Mouse (Mus musculus): ENCODE measurements at regions not wholly inside any gene's neighbourhood (a gene's known extent, or its start where the extent isn't known, plus 50 kb on each side); places are given as distances from the start of the nearest gene placed in this dataset.

- Histone ChIP-seq H3K9me3 (ENCODE audit: control insufficient read depth, low read length) (no peaks in the 10 kb centered on the region), H3K4me1 (ENCODE audit: control insufficient read depth, insufficient read depth, low read length) (peaks cover 15% of the 10 kb centered on the region; the same call in 1 of the 2 replicates), H3K27ac (replicated peaks; ENCODE audit: low read depth, low read length) (no peak overlapping the region), H3K4me3 (replicated peaks; ENCODE audit: low read length) (no peak overlapping the region), H3K4me2 (replicated peaks; ENCODE audit: low read depth, low read length, severe bottlenecking) (no peak overlapping the region), H3K9ac (ENCODE audit: low read depth, low read length, severe bottlenecking) (no peak overlapping the region), H3K27me3 (ENCODE audit: control insufficient read depth, insufficient read depth, low read length) (no peaks in the 10 kb centered on the region), H3K36me3 (ENCODE audit: control insufficient read depth, insufficient read depth, low read length) (no peaks in the 10 kb centered on the region)
- TF ChIP-seq POLR2A (IDR thresholded peaks at IDR 0.05; ENCODE audit: borderline replicate concordance, extremely low read depth, insufficient read depth, insufficient read length): no peak
- 8% methylated on average over 1 of the region's 1 CpGs for WGBS
- ATAC-seq (ENCODE audit: low FRiP score, low read depth) (peak; percentile 72), DNase-seq (ENCODE audit: low spot score) (peak; percentile 76)
These were observed 134.4 kb downstream of the Hmg20a start for GRCm38 (mm10) chr9:56552766-56553165.

GRCm38 (mm10) chr9:56553626-56554025 is 135.2 kb downstream of the Hmg20a start:
- TF ChIP-seq POLR2A (IDR thresholded peaks at IDR 0.05; ENCODE audit: borderline replicate concordance, extremely low read depth, insufficient read depth, insufficient read length): no peak
- Histone ChIP-seq H3K27ac (replicated peaks; ENCODE audit: low read depth, low read length) (no peak overlapping the region), H3K9me3 (ENCODE audit: control insufficient read depth, low read length) (no peaks in the 10 kb centered on the region), H3K4me3 (replicated peaks; ENCODE audit: low read length) (no peak overlapping the region), H3K27me3 (ENCODE audit: control insufficient read depth, insufficient read depth, low read length) (no peaks in the 10 kb centered on the region), H3K4me1 (ENCODE audit: control insufficient read depth, insufficient read depth, low read length) (peaks cover 14% of the 10 kb centered on the region; the same call in 1 of the 2 replicates), H3K9ac (ENCODE audit: low read depth, low read length, severe bottlenecking) (no peak overlapping the region), H3K4me2 (replicated peaks; ENCODE audit: low read depth, low read length, severe bottlenecking) (0 out of 2 replicates have a peak overlapping the region, but pooled peaks have one; percentile 3), H3K36me3 (ENCODE audit: control insufficient read depth, insufficient read depth, low read length) (no peaks in the 10 kb centered on the region)
- 46% methylated on average over 13 of the region's 13 CpGs for WGBS
- ATAC-seq (ENCODE audit: low FRiP score, low read depth): no peak
- no peak for DNase-seq (ENCODE audit: low spot score)

DNA sequence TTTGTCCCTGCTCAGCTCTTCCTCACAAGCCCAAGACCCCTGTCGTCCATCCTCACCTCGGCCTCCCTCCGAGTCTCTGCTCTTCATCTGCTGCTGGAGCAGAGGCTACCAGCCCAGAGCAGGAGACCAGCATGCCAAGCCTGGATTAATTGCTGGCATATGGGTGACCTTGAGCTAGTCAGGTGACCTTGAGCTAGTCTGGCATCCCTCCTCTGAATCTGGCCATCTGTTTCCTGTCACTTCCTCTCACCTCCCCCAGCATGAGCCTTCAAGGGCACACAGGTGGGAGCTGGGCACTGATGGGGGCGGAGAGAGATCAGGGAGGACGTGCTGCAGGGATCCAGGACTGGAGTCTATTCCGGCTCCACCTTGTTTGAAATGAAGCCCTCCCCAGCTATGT is 135.7 kb downstream of the Hmg20a start:
- H3K4me2 ChIP-seq (replicated peaks; ENCODE audit: low read depth, low read length, severe bottlenecking): no peak overlapping the region
- H3K4me3 ChIP-seq (replicated peaks; ENCODE audit: low read length): no peak overlapping the region
- ATAC-seq (ENCODE audit: low FRiP score, low read depth): no peak
- no peaks in the 10 kb centered on the region for H3K27me3 ChIP-seq (ENCODE audit: control insufficient read depth, insufficient read depth, low read length)
- WGBS: 39% methylated on average over 6 of the region's 6 CpGs
- TF ChIP-seq POLR2A (IDR thresholded peaks at IDR 0.05; ENCODE audit: borderline replicate concordance, extremely low read depth, insufficient read depth, insufficient read length): no peak
- DNase-seq (ENCODE audit: low spot score): no peak
- no peak overlapping the region for H3K27ac ChIP-seq (replicated peaks; ENCODE audit: low read depth, low read length)
- peaks cover 14% of the 10 kb centered on the region; the same call in 1 of the 2 replicates for H3K4me1 ChIP-seq (ENCODE audit: control insufficient read depth, insufficient read depth, low read length)
- H3K9ac ChIP-seq (ENCODE audit: low read depth, low read length, severe bottlenecking): no peak overlapping the region
- H3K36me3 ChIP-seq (ENCODE audit: control insufficient read depth, insufficient read depth, low read length): no peaks in the 10 kb centered on the region
- H3K9me3 ChIP-seq (ENCODE audit: control insufficient read depth, low read length): no peaks in the 10 kb centered on the region

DNA sequence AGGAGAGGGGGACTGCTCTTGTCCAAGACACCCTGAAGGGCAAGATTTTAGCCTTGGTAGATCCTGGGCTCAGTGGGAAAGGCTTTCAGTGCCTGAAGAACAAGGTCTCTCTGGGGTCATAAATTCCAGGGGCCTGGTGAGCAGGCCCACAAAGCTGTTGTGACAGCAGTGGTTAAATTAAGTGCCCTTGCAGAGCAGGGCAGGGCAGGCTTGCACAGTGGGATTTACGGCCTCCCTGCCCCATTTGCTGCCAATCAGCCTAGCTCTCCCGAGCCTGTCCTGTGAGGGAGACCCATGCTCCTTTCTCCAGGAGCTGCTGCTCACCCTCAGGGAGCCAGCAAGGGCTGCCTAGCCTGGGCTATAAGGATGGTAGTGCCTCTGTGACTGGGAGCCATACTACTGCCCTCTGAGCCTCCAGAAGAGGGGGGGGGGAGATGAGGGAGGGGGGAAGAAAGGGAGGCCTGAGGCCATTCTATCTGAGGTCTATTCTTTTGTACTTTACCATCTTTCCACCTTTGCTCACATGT is 141.3 kb downstream of the Hmg20a start:
- ATAC-seq (ENCODE audit: low FRiP score, low read depth) (no peak), DNase-seq (ENCODE audit: low spot score) (no peak)
- Histone ChIP-seq H3K4me1 (ENCODE audit: control insufficient read depth, insufficient read depth, low read length) (no peaks in the 10 kb centered on the region), H3K36me3 (ENCODE audit: control insufficient read depth, insufficient read depth, low read length) (no peaks in the 10 kb centered on the region), H3K4me3 (replicated peaks; ENCODE audit: low read length) (no peak overlapping the region), H3K9ac (ENCODE audit: low read depth, low read length, severe bottlenecking) (no peak overlapping the region), H3K9me3 (ENCODE audit: control insufficient read depth, low read length) (no peaks in the 10 kb centered on the region), H3K27me3 (ENCODE audit: control insufficient read depth, insufficient read depth, low read length) (no peaks in the 10 kb centered on the region), H3K27ac (replicated peaks; ENCODE audit: low read depth, low read length) (no peak overlapping the region), H3K4me2 (replicated peaks; ENCODE audit: low read depth, low read length, severe bottlenecking) (no peak overlapping the region)
- TF ChIP-seq POLR2A (IDR thresholded peaks at IDR 0.05; ENCODE audit: borderline replicate concordance, extremely low read depth, insufficient read depth, insufficient read length): no peak
- 17% methylated on average over 2 of the region's 2 CpGs for WGBS

DNA sequence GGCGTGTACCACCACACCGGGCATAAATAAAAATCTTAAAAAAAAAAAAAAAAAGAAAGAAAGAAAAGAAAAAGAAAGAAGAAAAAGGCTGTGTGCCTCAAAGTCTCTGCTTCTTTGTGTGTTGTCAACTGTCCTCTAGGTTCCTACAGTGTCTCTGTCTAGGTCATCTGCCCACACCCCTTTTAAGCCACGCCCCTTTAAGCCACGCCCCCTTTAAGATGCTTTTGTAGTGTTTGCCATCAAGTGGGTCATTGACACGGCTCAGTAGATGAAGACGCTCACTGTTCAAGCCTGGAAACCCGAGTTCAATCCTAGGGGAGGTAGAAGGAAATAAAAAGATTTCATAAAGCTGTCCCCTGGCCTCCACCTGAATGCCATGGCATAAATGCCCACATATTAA is 144.0 kb downstream of the Hmg20a start:
- Histone ChIP-seq H3K27ac (replicated peaks; ENCODE audit: low read depth, low read length) (no peak overlapping the region), H3K4me1 (ENCODE audit: control insufficient read depth, insufficient read depth, low read length) (no peaks in the 10 kb centered on the region), H3K27me3 (ENCODE audit: control insufficient read depth, insufficient read depth, low read length) (no peaks in the 10 kb centered on the region), H3K4me3 (replicated peaks; ENCODE audit: low read length) (no peak overlapping the region), H3K4me2 (replicated peaks; ENCODE audit: low read depth, low read length, severe bottlenecking) (no peak overlapping the region), H3K9me3 (ENCODE audit: control insufficient read depth, low read length) (no peaks in the 10 kb centered on the region), H3K9ac (ENCODE audit: low read depth, low read length, severe bottlenecking) (no peak overlapping the region), H3K36me3 (ENCODE audit: control insufficient read depth, insufficient read depth, low read length) (no peaks in the 10 kb centered on the region)
- ATAC-seq (ENCODE audit: low FRiP score, low read depth): no peak
- no peak for DNase-seq (ENCODE audit: low spot score)
- no peak for TF ChIP-seq POLR2A (IDR thresholded peaks at IDR 0.05; ENCODE audit: borderline replicate concordance, extremely low read depth, insufficient read depth, insufficient read length)
- WGBS: 62% methylated on average over 7 of the region's 7 CpGs

All from limb, embryonic 14.5 days (tissue).